Mouse (Mus musculus) liver, embryonic 14.5 days (tissue): ENCODE measurements around the gene Galntl5. TPM values are rescaled to one million over a fixed set of nuclear protein-coding genes. Genes with fewer than 3 reads are reported as not detected.
A peak's percentile ranks its signal among the peaks of the same experiment; 100 is the strongest.
"Not testable (repeated sequence)": the region's sequence is repeated elsewhere in the genome, so short reads cannot be mapped to it uniquely, and the experiment has no call there.

ENCODE experiments used
- ATAC-seq: fragments of 200-750 bp; cut with Nextera tagmentation; 2 replicates; pipeline ENCODE4 v1.8.0; 2017; ENCODE audit warnings: moderate number of reproducible peaks, mild to moderate bottlenecking, moderate library complexity; ENCODE audit not compliant: insufficient read depth
- DNase-seq, 3 experiments: peaks; one replicate each; pipeline ENCODE4 v3.0.0-alpha.2; 2012 to 2013; ENCODE audit warnings: low read depth in 3 of 3, low spot score in 3 of 3
- H3K27ac ChIP-seq: fragments of 300-500 bp; sonication (generic); 2 replicates; pipeline ENCODE4 v1.5.1; 2014; ENCODE audit warnings: moderate library complexity, mild to moderate bottlenecking, control low read depth, inconsistent platforms
- H3K27me3 ChIP-seq: fragments of 300-500 bp; sonication (generic); 2 replicates; pipeline ENCODE4 v1.6.1; 2014; ENCODE audit warnings: mild to moderate bottlenecking, low read length, moderate library complexity; ENCODE audit not compliant: control insufficient read depth, insufficient read depth
- H3K36me3 ChIP-seq: fragments of 300-500 bp; sonication (generic); replicated peaks from 2 replicates; pipeline ENCODE4 v1.6.1; 2014; ENCODE audit warnings: low read depth; ENCODE audit not compliant: control insufficient read depth, insufficient read depth
- H3K4me1 ChIP-seq, 2 experiments: fragments of 200-500 bp in 1 of 2; fragments of 300-500 bp in 1 of 2; sonication (generic) in 1 of 2; replicated peaks; 2 replicates each; pipeline ENCODE4 v1.6.1; 2012 to 2014; ENCODE audit warnings: antibody characterized with exemption in 1 of 2, inconsistent platforms in 1 of 2, low read length in 1 of 2; ENCODE audit not compliant: control insufficient read depth in 2 of 2, insufficient read depth in 2 of 2
- H3K4me2 ChIP-seq: fragments of 300-500 bp; sonication (generic); 2 replicates; pipeline ENCODE4 v1.6.1; 2014; ENCODE audit warnings: low read depth, mild to moderate bottlenecking, control low read depth, moderate library complexity
- H3K4me3 ChIP-seq, 2 experiments: fragments of 200-500 bp in 1 of 2; fragments of 300-500 bp in 1 of 2; sonication (generic) in 1 of 2; 2 replicates each; pipeline ENCODE4 v1.5.1; 2012 to 2014; ENCODE audit warnings: low read depth in 2 of 2, low read length in 2 of 2, mild to moderate bottlenecking in 2 of 2, control low read depth in 1 of 2, inconsistent platforms in 1 of 2, moderate library complexity in 1 of 2; ENCODE audit not compliant: insufficient read depth in 1 of 2
- H3K9ac ChIP-seq: fragments of 300-500 bp; sonication (generic); replicated peaks from 2 replicates; pipeline ENCODE4 v1.6.1; 2014; ENCODE audit warnings: mild to moderate bottlenecking, control low read depth, moderate library complexity
- H3K9me3 ChIP-seq: fragments of 300-500 bp; sonication (generic); 2 replicates; pipeline ENCODE4 v1.6.1; 2016; ENCODE audit warnings: low read length, mixed read lengths; ENCODE audit not compliant: control insufficient read depth
- CTCF ChIP-seq: IDR thresholded peaks from 2 replicates; pipeline ENCODE4 v1.5.1; 2016; ENCODE audit warnings: antibody characterized with exemption, low read depth, control low read depth
- EP300 ChIP-seq: IDR thresholded peaks from 2 replicates; pipeline ENCODE4 v1.6.1; 2016; ENCODE audit warnings: antibody characterized with exemption, low read depth
- WGBS: fragments of 180-500 bp; shearing (Covaris S2); extraction: QIAGEN DNeasy Blood & Tissue Kit; methylation state at CpG from one replicate; pipeline ENCODE4 v1.1.7; 2014; ENCODE audit not compliant: insufficient replicate concordance; 5-methylcytosine and 5-hydroxymethylcytosine counted together
- polyA plus RNA-seq, 2 experiments: library from polyadenylated mRNA; depleted of rRNA in 1 of 2; stranded (reverse) in 1 of 2; unstranded in 1 of 2; fragments of >200 nt; fragmentation: Nextera tagmentation in 1 of 2; extraction: Ambion mirVana in 1 of 2; gene quantifications; 2 replicates each; pipeline versions ENCODE4 v1.2.1 to v1.2.3; 2012 to 2014

Galntl5 gene
- polyA plus RNA-seq, 2 experiments: not detected

DNA sequence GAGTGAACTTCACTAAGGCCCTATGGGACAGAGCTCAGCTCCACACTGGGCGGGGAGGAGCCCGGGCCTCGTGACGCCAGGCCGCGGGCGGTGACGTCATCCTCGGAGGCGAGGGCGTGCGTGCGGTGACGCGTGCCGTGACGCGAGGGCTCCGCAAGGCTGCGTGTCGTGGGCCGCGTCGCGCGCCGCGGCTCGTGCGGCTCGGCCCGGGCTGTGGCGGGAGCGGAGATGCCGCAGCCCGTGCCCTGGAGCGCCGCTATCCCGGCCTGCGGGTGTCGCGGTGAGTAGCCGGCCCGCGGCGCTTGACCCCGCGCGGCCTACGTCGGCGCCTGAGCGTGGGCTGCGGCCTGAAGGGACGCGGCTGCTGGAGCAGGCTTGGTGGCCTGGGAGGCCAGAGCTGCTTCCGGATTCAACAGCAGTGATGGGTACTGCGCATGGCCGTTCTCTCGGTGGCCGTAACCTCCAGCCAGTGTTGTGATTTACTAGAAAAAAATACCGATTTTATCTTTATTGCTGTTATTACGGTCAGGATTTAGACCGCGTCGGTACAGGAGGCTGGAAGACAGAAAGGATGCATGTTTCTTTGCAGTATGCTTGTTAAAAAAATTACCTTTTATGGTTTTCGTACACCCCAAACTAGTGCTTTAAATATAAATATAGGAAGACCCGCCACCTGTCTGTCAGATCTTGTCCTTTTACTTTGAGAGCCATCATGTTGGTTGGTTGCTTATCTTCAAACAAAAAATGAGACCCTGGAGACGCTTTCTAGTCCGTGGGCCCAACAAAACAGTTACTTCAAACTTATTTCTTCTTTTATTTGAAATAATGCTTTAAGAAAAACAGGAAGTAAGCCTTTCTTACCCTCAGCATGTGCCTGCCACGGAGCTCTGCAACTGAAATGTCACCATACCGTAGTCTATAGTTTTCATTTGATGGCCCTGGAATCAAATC lies 41.8 kb downstream of the Galntl5 start, which contains the start of gene E130116L18Rik:
Gene E130116L18Rik (minus strand): TSS at position 402 of the 951 bp plus-strand sequence.
- DNase-seq (peak; percentile 26 to 45 (median 30)), ATAC-seq (peak; percentile 79)
- Histone ChIP-seq H3K4me3 (peak within 1 kb of the TSS; percentile 49 to 54), H3K9me3 (no peaks in the 10 kb centered on the region), H3K36me3 (no peaks in the 10 kb centered on the region), H3K4me1 (no peaks in the 10 kb centered on the region), H3K4me2 (peak within 1 kb of the TSS; percentile 63), H3K27ac (no peak within 1 kb of the TSS), H3K27me3 (peaks cover 10% of the 10 kb centered on the region), H3K9ac (peak within 1 kb of the TSS; percentile 51)
- TF ChIP-seq EP300 (no peak), CTCF (no peak)
- 2% methylated on average over 72 of the region's 72 CpGs for WGBS

DNA sequence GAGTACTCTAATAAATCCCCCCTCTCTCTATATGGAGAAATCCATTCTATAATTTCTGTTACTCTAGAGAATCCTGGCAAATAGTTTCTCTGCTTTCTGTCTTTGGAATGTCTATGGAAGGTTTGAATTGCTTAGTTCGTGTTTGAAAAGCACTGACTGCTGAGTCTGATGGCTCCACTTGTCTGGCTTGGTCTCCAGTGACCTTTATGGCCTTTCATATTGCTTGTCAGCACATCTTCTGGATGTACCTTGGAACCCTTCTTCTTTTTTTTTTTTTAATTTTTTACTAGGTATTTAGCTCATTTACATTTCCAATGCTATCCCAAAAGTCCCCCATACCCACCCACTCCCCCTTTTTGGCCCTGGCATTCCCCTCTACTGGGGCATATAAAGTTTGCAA lies 43.1 kb downstream of the Galntl5 start:
- H3K4me3 ChIP-seq, H3K4me1 ChIP-seq, H3K9me3 ChIP-seq, DNase-seq, H3K27ac ChIP-seq, H3K4me2 ChIP-seq, H3K9ac ChIP-seq, ATAC-seq, H3K36me3 ChIP-seq, H3K27me3 ChIP-seq: not testable (repeated sequence)
- WGBS: 65% methylated on average over 1 of the region's 1 CpGs

DNA sequence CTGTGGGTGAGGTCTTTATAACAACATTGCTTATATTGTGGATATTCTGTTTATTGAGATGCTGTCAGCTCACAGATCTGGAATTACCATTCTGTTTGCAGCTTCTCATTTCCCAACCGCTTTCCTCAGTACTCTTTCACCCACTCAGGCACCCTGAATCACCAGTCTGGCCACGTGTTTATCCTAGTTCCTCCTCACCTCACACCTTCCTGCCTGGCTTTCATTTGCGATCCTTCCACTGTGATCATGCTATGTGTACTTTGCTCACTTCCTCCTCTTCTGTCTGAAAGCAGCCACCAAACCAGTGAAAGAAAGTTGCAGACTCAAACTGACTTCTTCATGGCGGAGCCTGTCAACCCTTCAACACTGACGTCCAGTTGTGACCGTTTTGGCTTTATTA lies 61.8 kb downstream of the Galntl5 start:
- WGBS: 56% methylated on average over 6 of the region's 6 CpGs
- Histone ChIP-seq H3K27ac (no peak overlapping the region), H3K4me2 (no peak overlapping the region), H3K4me3 (no peak overlapping the region), H3K4me1 (peaks cover 0 to 4% of the 10 kb centered on the region in 2 experiments; a peak in 1 of 4 replicates), H3K9ac (no peak overlapping the region), H3K36me3 (no peaks in the 10 kb centered on the region), H3K27me3 (no peaks in the 10 kb centered on the region), H3K9me3 (no peaks in the 10 kb centered on the region)
- DNase-seq: no peak
- no peak for ATAC-seq
- TF ChIP-seq CTCF: no peak

DNA sequence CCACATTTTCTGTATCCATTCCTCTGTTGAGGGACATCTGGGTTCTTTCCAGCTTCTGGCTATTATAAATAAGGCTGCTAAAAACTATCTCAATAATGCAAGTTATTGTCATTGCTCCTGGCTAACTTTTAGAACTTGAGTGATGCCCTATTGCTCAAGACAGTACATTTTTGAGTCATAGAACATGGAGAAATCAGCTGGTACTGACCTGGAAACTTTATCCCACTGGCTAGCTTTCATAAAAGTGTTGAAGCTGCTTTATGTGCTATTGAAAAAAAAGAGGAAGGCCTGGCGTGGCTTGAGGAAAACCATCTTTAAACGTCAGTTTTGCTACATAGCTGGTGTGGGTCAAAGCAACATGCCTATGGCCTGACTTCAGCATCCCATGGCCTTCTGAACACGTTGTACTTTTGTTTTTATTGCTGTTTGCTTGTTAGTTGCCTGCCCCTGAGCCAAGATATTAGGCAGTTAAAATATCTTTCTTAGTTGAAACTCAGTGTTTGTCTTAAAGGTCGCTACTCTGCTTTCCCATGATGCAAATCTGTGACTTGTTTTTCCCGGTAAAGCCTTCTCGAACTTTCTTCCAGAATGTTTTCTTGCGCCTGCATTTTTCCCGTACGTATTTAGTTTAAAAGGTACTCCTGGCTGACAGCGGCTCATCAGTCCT lies 64.7 kb downstream of the Galntl5 start:
- H3K9me3 ChIP-seq: no peaks in the 10 kb centered on the region
- 68% methylated on average over 10 of the region's 10 CpGs for WGBS
- H3K27me3 ChIP-seq: no peaks in the 10 kb centered on the region
- ATAC-seq: no peak
- no peak overlapping the region for H3K27ac ChIP-seq
- H3K4me1 ChIP-seq: peaks cover 0 to 4% of the 10 kb centered on the region in 2 experiments; a peak in 1 of 4 replicates
- no peak overlapping the region for H3K4me2 ChIP-seq
- no peak for DNase-seq
- no peak overlapping the region for H3K9ac ChIP-seq
- H3K36me3 ChIP-seq: no peaks in the 10 kb centered on the region
- H3K4me3 ChIP-seq: no peak overlapping the region
- TF ChIP-seq CTCF: no peak
- TF ChIP-seq EP300: no peak

DNA sequence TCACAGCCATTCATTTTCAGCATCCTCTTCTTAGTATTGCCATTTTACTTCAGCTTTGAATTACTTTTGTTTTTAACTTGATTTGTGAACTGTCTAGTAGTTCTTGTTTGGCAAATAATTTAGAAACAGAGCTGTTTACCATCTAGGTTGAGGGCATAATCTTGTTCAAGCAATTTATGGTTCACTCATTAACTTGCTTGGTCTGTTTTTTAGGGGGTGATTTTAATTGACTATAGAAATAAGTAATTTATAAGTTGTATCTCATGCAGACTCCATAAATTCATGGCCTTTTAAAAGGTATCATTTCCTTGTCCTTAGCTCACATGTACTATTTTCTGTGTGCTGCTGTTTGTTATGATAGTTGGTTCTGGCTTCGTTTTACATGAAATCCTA lies 65.2 kb downstream of the Galntl5 start:
- Histone ChIP-seq H3K36me3 (no peaks in the 10 kb centered on the region), H3K4me3 (no peak overlapping the region), H3K9ac (no peak overlapping the region), H3K9me3 (no peaks in the 10 kb centered on the region), H3K27ac (no peak overlapping the region), H3K4me2 (no peak overlapping the region), H3K27me3 (no peaks in the 10 kb centered on the region), H3K4me1 (peaks cover 0 to 4% of the 10 kb centered on the region in 2 experiments; a peak in 1 of 4 replicates)
- no peak for DNase-seq
- 39% methylated on average over 1 of the region's 1 CpGs for WGBS
- TF ChIP-seq EP300 (no peak), CTCF (no peak)
- no peak for ATAC-seq
